Mouse (Mus musculus) embryonic facial prominence, embryonic 12.5 days (tissue): ENCODE results near the gene Ssx2ip. TPM values are rescaled to one million over a fixed set of nuclear protein-coding genes. Genes with fewer than 3 reads are reported as not detected.
A peak's percentile ranks its signal among the peaks of the same experiment; 100 is the strongest.

Experiments
- ATAC-seq: fragments of 200-750 bp; cut with Nextera tagmentation; 2 replicates; pipeline ENCODE4 v1.8.0; 2017; ENCODE audit not compliant: insufficient number of reproducible peaks, insufficient read depth, low FRiP score, low TSS enrichment
- H3K27ac ChIP-seq: fragments of 300-500 bp; sonication (generic); 2 replicates; pipeline ENCODE4 v1.5.1; 2016; ENCODE audit warnings: mild to moderate bottlenecking
- H3K27me3 ChIP-seq: fragments of 300-500 bp; sonication (generic); 2 replicates; pipeline ENCODE4 v1.6.1; 2016; ENCODE audit warnings: mild to moderate bottlenecking, moderate library complexity
- H3K36me3 ChIP-seq: fragments of 300-500 bp; sonication (generic); 2 replicates; pipeline ENCODE4 v1.6.1; 2016; ENCODE audit warnings: mild to moderate bottlenecking
- H3K4me1 ChIP-seq: fragments of 300-500 bp; sonication (generic); 2 replicates; pipeline ENCODE4 v1.6.1; 2016
- H3K4me2 ChIP-seq: fragments of 300-500 bp; sonication (generic); replicated peaks from 2 replicates; pipeline ENCODE4 v1.6.1; 2016; ENCODE audit warnings: mild to moderate bottlenecking, moderate library complexity
- H3K4me3 ChIP-seq: fragments of 300-500 bp; sonication (generic); 2 replicates; pipeline ENCODE4 v1.5.1; 2016; ENCODE audit warnings: mild to moderate bottlenecking
- H3K9ac ChIP-seq: fragments of 300-500 bp; sonication (generic); 2 replicates; pipeline ENCODE4 v1.6.1; 2016; ENCODE audit warnings: mild to moderate bottlenecking, moderate library complexity
- H3K9me3 ChIP-seq: fragments of 300-500 bp; sonication (generic); 2 replicates; pipeline ENCODE4 v1.6.1; 2016; ENCODE audit warnings: mild to moderate bottlenecking, moderate library complexity
- WGBS: fragments of 180-500 bp; shearing (Covaris S2); methylation state at CpG from one replicate; pipeline ENCODE4 v1.1.7; 2016; 5-methylcytosine and 5-hydroxymethylcytosine counted together
- polyA plus RNA-seq: library from polyadenylated mRNA; unstranded; fragments of >200 nt; fragmentation: Nextera tagmentation; extraction: Ambion mirVana; gene quantifications from 2 replicates; pipeline ENCODE4 v1.2.1, GENCODE M21; 2016

Gene Ssx2ip
- polyA plus RNA-seq, 1 experiment from 2014 or later, result 29.8 TPM

DNA sequence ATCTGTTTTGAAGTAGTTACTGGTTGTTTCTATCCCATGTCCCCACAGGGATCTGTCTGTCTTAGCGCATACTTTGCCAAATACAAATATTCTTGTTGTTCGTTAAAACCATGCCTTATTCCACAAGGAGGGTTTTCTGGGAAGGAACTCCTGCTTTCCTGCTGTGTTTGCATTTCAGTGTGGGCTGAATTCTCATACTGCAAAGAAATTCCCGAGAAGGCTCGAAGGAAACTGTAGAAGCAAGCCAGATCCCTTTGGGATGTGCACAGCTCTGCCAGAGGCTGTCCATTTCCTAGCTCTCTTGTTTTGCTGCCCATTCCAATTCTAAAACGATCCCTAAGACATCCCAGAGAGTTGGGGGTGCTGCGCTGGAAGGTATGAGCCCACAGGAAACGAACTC, 36.0 kb downstream of the Ssx2ip start:
- no peaks in the 10 kb centered on the region for H3K9me3 ChIP-seq
- H3K9ac ChIP-seq, result no peak overlapping the region
- no peak overlapping the region for H3K4me2 ChIP-seq
- 70% methylated on average over 7 of the region's 7 CpGs for WGBS
- no peaks in the 10 kb centered on the region for H3K27me3 ChIP-seq
- H3K4me1 ChIP-seq, result no peaks in the 10 kb centered on the region
- no peak overlapping the region for H3K4me3 ChIP-seq
- no peak for ATAC-seq
- peak overlapping the region; percentile 37; the same call in 1 of the 2 replicates for H3K27ac ChIP-seq
- peaks cover 33% of the 10 kb centered on the region for H3K36me3 ChIP-seq

DNA sequence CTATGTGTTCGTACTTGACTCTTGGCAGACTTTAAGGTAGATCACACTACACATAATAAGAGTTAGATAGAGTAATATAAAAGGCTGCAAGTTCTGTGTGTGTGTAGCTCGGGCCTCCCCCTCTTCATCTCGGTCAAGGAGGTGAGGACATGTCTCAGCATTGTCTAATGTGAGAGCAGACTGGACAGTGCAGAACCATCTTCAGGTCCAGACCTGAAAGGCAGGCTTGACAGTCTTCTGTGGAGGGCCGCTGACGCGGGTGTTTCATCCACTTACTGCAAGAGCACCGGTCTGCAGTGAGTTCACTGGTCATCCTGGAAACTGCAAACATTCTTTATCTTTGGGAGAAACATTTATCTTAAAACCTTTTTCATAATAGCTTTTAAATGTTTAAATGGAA, 38.0 kb downstream of the Ssx2ip start:
- Histone ChIP-seq H3K4me3 (no peak overlapping the region), H3K9me3 (no peaks in the 10 kb centered on the region), H3K27ac (no peak overlapping the region), H3K27me3 (no peaks in the 10 kb centered on the region), H3K4me1 (no peaks in the 10 kb centered on the region), H3K36me3 (peaks cover 17% of the 10 kb centered on the region; the same call in 1 of the 2 replicates), H3K4me2 (no peak overlapping the region), H3K9ac (no peak overlapping the region)
- no peak for ATAC-seq
- WGBS, result 88% methylated on average over 7 of the region's 7 CpGs

DNA sequence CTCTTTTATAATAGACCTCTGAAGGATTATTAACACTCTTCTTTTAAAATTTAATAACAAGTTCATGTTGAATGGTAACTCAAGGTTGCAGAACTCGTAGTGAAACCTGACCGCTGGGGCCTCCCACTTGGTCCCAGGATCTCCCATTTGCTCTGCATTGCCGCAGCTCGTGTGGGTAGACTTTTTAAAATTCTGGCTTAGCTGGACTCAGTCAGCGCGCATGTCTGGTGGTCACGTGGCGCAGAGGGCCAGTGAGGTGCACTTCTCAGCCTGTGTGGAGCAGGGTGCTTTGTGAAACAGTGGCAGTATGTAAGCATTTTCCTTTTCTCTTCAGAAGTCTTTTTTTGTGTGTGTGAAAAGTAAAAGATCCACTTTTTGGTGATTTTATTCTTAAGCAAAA, 38.5 kb downstream of the Ssx2ip start:
- H3K36me3 ChIP-seq, result 0 out of 2 replicates have a peak, but pooled peaks cover 15% of the 10 kb centered on the region
- no peaks in the 10 kb centered on the region for H3K27me3 ChIP-seq
- H3K4me3 ChIP-seq, result no peak overlapping the region
- no peak for ATAC-seq
- H3K4me1 ChIP-seq, result no peaks in the 10 kb centered on the region
- H3K27ac ChIP-seq, result no peak overlapping the region
- WGBS, result 86% methylated on average over 8 of the region's 8 CpGs
- H3K9me3 ChIP-seq, result no peaks in the 10 kb centered on the region
- H3K4me2 ChIP-seq, result no peak overlapping the region
- H3K9ac ChIP-seq, result no peak overlapping the region

DNA sequence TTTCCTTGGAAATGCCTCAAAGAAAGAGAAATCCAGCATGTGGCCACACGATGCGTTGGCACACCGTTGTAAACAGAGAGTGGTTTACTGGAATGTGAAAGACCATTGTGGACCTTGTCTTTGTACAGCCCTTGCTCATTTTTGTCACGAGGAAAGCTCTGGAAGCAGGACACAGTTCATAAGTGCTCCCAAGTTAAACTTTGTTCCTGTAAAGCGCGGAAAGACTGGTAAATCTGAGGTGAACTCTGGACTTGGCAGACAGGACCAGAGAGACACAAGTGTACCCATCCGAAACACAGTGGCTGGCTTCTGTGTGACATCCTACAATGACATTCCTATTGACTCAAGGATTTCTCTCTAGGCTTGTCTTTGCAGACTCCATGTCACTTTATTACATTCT, 38.9 kb downstream of the Ssx2ip start:
- no peaks in the 10 kb centered on the region for H3K9me3 ChIP-seq
- H3K27ac ChIP-seq, result no peak overlapping the region
- no peak overlapping the region for H3K4me2 ChIP-seq
- no peak overlapping the region for H3K9ac ChIP-seq
- H3K4me1 ChIP-seq, result no peaks in the 10 kb centered on the region
- ATAC-seq, result no peak
- no peak overlapping the region for H3K4me3 ChIP-seq
- H3K36me3 ChIP-seq, result 0 out of 2 replicates have a peak, but pooled peaks cover 13% of the 10 kb centered on the region
- no peaks in the 10 kb centered on the region for H3K27me3 ChIP-seq
- 93% methylated on average over 7 of the region's 7 CpGs for WGBS

DNA sequence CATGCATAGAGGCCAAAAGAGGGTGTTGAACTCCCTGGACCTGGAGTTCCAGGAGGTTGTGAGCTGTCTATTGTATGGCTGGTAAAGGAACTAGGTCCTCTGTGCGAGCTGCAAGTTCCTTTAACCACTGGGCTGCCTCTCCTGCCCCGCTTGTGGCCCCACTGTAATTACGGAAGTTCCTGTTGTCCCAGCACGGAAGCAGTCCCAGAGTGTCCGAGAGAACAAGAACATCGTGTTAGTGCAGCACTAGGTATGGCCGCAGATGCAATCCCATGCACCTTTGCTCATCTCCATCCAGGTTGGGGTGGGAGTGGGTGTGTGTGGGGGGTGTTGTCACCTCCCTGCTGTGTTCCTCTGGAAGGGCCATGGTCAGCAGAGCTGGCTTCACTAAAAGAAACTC, 40.4 kb downstream of the Ssx2ip start:
- Histone ChIP-seq H3K27ac (no peak overlapping the region), H3K4me2 (no peak overlapping the region), H3K4me3 (no peak overlapping the region), H3K9ac (no peak overlapping the region), H3K9me3 (no peaks in the 10 kb centered on the region), H3K4me1 (no peaks in the 10 kb centered on the region), H3K36me3 (0 out of 2 replicates have a peak, but pooled peaks cover 4% of the 10 kb centered on the region), H3K27me3 (no peaks in the 10 kb centered on the region)
- ATAC-seq, result no peak
- 86% methylated on average over 7 of the region's 7 CpGs for WGBS

DNA sequence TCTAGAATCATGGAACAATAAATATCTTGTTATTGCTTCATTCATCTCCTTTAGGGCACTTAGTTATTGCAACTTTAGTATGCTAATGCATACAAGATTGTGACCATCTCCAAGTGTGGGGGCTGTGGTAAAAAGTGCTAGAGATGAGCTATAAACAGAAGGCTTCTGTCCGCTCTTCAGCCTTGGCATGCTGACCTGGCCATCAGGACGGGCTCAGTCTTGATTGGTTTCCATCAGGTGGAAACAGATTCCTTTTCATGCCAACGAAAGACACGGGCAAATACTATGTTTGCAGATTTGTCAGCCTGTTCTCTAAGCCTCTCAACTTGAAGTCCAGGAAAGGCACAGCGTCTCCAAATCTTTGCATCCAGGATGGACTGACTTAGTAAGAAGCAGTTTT, 42.7 kb downstream of the Ssx2ip start:
- Histone ChIP-seq H3K4me2 (no peak overlapping the region), H3K4me3 (no peak overlapping the region), H3K27me3 (no peaks in the 10 kb centered on the region), H3K9ac (no peak overlapping the region), H3K4me1 (no peaks in the 10 kb centered on the region), H3K27ac (no peak overlapping the region), H3K36me3 (0 out of 2 replicates have a peak, but pooled peaks cover 4% of the 10 kb centered on the region), H3K9me3 (no peaks in the 10 kb centered on the region)
- 89% methylated on average over 5 of the region's 5 CpGs for WGBS
- no peak for ATAC-seq

DNA sequence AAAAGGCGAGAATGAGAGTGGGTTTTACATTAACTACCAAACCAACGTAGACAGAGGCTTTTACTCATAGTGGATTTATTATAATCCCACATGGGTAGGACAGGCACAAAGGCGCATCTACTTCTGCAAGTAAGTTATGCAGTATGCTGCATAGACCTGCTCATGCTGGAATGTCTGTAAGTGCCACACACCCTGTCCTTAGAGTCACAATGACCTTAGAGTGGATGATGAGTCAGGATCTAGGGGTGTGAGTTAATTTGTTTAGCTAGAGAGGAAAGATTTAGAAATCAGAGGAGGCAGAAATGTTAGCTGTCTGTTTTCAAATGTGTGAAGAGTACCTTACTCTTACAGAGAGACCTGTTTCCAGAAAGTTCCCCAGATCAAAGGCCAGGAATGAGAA, 43.2 kb downstream of the Ssx2ip start:
- no peak overlapping the region for H3K9ac ChIP-seq
- no peaks in the 10 kb centered on the region for H3K27me3 ChIP-seq
- H3K4me1 ChIP-seq, result no peaks in the 10 kb centered on the region
- no peak overlapping the region for H3K4me3 ChIP-seq
- H3K4me2 ChIP-seq, result no peak overlapping the region
- WGBS, result 89% methylated on average over 3 of the region's 3 CpGs
- 0 out of 2 replicates have a peak, but pooled peaks cover 4% of the 10 kb centered on the region for H3K36me3 ChIP-seq
- H3K27ac ChIP-seq, result no peak overlapping the region
- no peaks in the 10 kb centered on the region for H3K9me3 ChIP-seq
- ATAC-seq, result no peak

DNA sequence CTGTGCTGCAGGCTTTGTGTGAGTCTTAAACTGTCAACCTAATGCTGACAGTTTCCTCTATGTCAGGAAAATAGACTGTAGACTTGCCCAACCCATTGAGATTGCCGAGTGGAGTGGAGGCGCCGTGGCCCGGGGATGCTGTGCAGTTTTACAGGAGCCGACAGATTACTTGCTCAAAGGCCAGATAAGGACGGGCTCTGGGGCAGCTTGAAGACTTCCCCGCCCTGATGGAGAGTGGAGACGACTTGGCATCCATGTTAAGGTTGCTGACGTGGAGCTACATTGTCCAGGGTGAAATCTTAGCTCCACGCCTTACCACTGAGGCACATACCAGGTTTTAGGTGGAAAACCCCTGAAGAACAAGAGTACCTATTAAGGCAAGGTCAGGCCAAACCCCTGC, 43.9 kb downstream of the Ssx2ip start:
- Histone ChIP-seq H3K9ac (no peak overlapping the region), H3K4me3 (no peak overlapping the region), H3K27ac (no peak overlapping the region), H3K27me3 (no peaks in the 10 kb centered on the region), H3K4me2 (no peak overlapping the region), H3K4me1 (no peaks in the 10 kb centered on the region), H3K36me3 (0 out of 2 replicates have a peak, but pooled peaks cover 4% of the 10 kb centered on the region), H3K9me3 (no peaks in the 10 kb centered on the region)
- 87% methylated on average over 10 of the region's 10 CpGs for WGBS
- ATAC-seq, result no peak

DNA sequence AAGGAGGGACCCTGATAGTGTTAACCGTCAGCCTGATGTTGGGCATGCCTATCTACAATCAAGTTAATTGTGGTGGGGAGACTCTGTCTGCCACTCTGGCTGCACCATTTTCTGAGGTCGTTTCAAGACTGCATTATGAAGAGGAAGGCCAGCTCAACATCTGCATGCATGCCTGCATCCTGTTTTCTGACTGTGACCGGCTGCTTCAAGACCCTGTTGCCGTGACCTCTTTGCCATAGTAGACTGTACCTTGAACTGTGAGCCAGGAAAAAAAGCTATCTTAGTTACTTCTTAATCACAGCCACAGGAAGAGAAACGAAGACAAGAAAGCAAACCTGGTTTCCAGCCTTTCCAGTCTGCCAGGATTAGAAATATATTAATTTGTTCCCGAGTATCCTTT, 44.5 kb downstream of the Ssx2ip start:
- H3K9me3 ChIP-seq, result no peaks in the 10 kb centered on the region
- H3K36me3 ChIP-seq, result 0 out of 2 replicates have a peak, but pooled peaks cover 4% of the 10 kb centered on the region
- no peak for ATAC-seq
- H3K4me3 ChIP-seq, result no peak overlapping the region
- H3K4me2 ChIP-seq, result no peak overlapping the region
- no peaks in the 10 kb centered on the region for H3K27me3 ChIP-seq
- H3K9ac ChIP-seq, result no peak overlapping the region
- H3K4me1 ChIP-seq, result no peaks in the 10 kb centered on the region
- H3K27ac ChIP-seq, result no peak overlapping the region
- WGBS, result 70% methylated on average over 6 of the region's 6 CpGs

DNA sequence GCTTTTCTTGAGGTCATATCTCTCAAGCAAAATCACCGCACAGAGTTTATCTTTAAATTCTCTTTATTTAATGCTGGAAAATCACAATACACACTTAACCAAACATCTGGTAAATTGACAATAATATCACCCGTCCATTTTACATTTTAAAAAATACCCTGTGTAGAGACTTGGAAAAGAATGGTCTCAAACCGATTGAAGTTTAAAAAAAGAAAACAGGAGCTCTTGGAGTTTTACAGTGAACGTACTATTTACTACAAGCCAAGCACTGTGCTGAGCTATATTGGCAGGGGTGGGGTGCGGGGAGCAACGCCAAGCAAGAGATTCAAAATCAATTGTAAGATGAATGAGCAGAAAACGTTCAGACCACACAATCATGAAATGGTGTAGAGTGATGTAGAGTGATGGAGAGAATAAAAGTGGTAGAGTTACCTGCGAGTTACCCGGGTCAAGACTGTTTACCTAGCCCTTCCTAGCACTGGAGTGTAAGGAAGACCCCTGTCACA, 45.4 kb downstream of the Ssx2ip start, which contains the start of gene Ctbs:
Gene Ctbs, plus strand, starts transcription at position 51 of the 506 bp plus-strand sequence.
- no peak; the same call in none of the 2 replicates for ATAC-seq
- peak within 1 kb of the TSS; percentile 57 for H3K4me2 ChIP-seq
- WGBS, result 56% methylated on average over 9 of the region's 9 CpGs
- H3K4me1 ChIP-seq, result no peaks in the 10 kb centered on the region
- H3K36me3 ChIP-seq, result 0 out of 2 replicates have a peak, but pooled peaks cover 4% of the 10 kb centered on the region
- no peaks in the 10 kb centered on the region for H3K27me3 ChIP-seq
- H3K27ac ChIP-seq, result peak within 1 kb of the TSS; percentile 75
- H3K9ac ChIP-seq, result peak within 1 kb of the TSS; percentile 65
- H3K9me3 ChIP-seq, result no peaks in the 10 kb centered on the region
- H3K4me3 ChIP-seq, result peak within 1 kb of the TSS; percentile 52

DNA sequence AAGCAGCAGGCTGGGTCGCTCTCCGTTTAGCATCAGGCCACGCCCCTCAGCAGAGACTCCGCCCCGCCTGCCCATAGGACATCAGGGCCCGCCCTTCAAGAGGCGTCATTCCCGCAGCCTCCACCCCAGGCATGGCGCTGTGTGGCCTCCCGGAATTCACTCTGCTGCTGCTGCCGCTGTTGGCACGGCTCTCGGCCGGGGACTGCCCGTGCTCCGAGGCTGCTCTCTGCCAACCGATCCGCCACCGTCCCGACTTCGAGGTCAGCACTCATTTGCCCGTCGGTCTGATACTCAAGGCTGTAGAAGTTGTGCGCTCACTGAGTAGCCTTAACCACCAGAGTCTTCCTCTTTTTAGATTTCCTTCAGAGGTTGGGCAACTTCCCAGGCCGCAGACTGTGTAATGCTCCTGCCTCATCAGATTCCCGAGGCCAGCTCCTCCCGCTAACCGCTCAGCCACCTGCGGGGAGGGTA, 46.0 kb downstream of the Ssx2ip start:
- WGBS, result under 1% methylated on average over 29 of the region's 29 CpGs

DNA sequence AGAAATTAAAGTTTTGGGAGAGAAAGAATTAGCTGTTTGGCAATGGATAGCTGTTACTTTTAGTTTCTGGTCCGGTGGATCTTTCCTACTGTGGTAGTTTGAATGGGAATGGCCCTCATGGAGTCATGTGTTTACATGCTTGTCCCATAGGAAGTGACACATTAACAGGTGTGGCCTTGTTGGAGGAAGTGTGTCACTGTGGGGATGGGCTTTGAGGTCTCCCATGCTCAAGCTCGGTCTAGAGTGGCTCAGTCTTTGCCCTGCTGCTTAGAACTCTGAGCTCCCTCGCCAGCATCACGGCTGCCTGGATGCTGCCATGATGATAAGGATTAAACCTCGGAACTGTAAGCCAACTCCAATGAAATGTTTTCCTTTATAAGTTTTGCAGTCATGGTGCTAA, 46.9 kb downstream of the Ssx2ip start:
- Histone ChIP-seq H3K4me3 (no peak overlapping the region), H3K4me1 (no peaks in the 10 kb centered on the region), H3K27ac (no peak overlapping the region), H3K4me2 (no peak overlapping the region), H3K36me3 (no peaks in the 10 kb centered on the region), H3K9ac (no peak overlapping the region), H3K9me3 (no peaks in the 10 kb centered on the region), H3K27me3 (no peaks in the 10 kb centered on the region)
- 88% methylated on average over 5 of the region's 5 CpGs for WGBS
- ATAC-seq, result no peak

More for the DNA sequence above, 46.0 kb downstream of the Ssx2ip start:
- H3K27me3 ChIP-seq, result no peaks in the 10 kb centered on the region
- H3K4me1 ChIP-seq, result no peaks in the 10 kb centered on the region
- H3K9me3 ChIP-seq, result no peaks in the 10 kb centered on the region
- ATAC-seq, result peak; percentile 99
- peak overlapping the region; percentile 57 for H3K4me2 ChIP-seq
- 0 out of 2 replicates have a peak, but pooled peaks cover 4% of the 10 kb centered on the region for H3K36me3 ChIP-seq
- H3K27ac ChIP-seq, result peak overlapping the region; percentile 75
- H3K4me3 ChIP-seq, result peak overlapping the region; percentile 52
- H3K9ac ChIP-seq, result peak overlapping the region; percentile 65
